Mouse (Mus musculus) cerebellum, postnatal 25 days (tissue): ENCODE results near the gene Gins1.
"Not testable (repeated sequence)": the region's sequence is repeated elsewhere in the genome, so short reads cannot be mapped to it uniquely, and the experiment has no call there.

Experiments used
- DNase-seq, 2 experiments: peaks; one replicate each; pipeline ENCODE4 v3.0.0; 2021; ENCODE audit warnings: mixed read lengths in 2 of 2

Gins1 gene

GRCm38 (mm10) chr2:150904936-150905450 is at the start of gene Gins1:
Gene Gins1 (plus strand): TSS chr2:150905400.
- no peak for DNase-seq

- no peak for DNase-seq
These were observed 46.3 kb upstream of the Gins1 start for GRCm38 (mm10) chr2:150858724-150859487.

- no peak for DNase-seq
These were observed 45.3 kb upstream of the Gins1 start for GRCm38 (mm10) chr2:150859709-150860470.

- DNase-seq: no peak
These were observed 44.1 kb upstream of the Gins1 start for GRCm38 (mm10) chr2:150861128-150861527.

GRCm38 (mm10) chr2:150867021-150867420 is 38.2 kb upstream of the Gins1 start:
- no peak for DNase-seq

GRCm38 (mm10) chr2:150869446-150869845 is 35.8 kb upstream of the Gins1 start:
- DNase-seq: no peak

GRCm38 (mm10) chr2:150874508-150874907 is 30.7 kb upstream of the Gins1 start:
- peak in 1 of 2 experiments; percentile 43 for DNase-seq

GRCm38 (mm10) chr2:150875226-150875625 is 30.0 kb upstream of the Gins1 start:
- no peak for DNase-seq

GRCm38 (mm10) chr2:150877561-150877960 is 27.6 kb upstream of the Gins1 start:
- no peak for DNase-seq

GRCm38 (mm10) chr2:150884075-150884778 is 21.0 kb upstream of the Gins1 start:
- no peak for DNase-seq

- no peak for DNase-seq
These were observed 20.5 kb upstream of the Gins1 start for GRCm38 (mm10) chr2:150884779-150885110.

- no peak for DNase-seq
These were observed 19.4 kb upstream of the Gins1 start for GRCm38 (mm10) chr2:150885814-150886213.

GRCm38 (mm10) chr2:150886315-150886714 is 18.9 kb upstream of the Gins1 start:
- DNase-seq: no peak

- no peak for DNase-seq
These were observed 17.8 kb upstream of the Gins1 start for GRCm38 (mm10) chr2:150887370-150887769.

GRCm38 (mm10) chr2:150894617-150895267 is 10.5 kb upstream of the Gins1 start:
- no peak for DNase-seq

- DNase-seq: no peak
These were observed 9.4 kb upstream of the Gins1 start for GRCm38 (mm10) chr2:150895691-150896252.

GRCm38 (mm10) chr2:150900341-150900740 is 4.9 kb upstream of the Gins1 start:
- DNase-seq: no peak

- DNase-seq: no peak
These were observed 2.9 kb upstream of the Gins1 start for GRCm38 (mm10) chr2:150902347-150902746.

GRCm38 (mm10) chr2:150904272-150904935 is 796 bp upstream of the Gins1 start, which contains the start of gene Abhd12:
Gene Abhd12 (minus strand): TSS chr2:150904741.
- peak; percentile 99 for DNase-seq

- not testable (repeated sequence) for DNase-seq
These were observed 3.7 kb downstream of the Gins1 start for GRCm38 (mm10) chr2:150908881-150909280.

GRCm38 (mm10) chr2:150909429-150910039 is 4.3 kb downstream of the Gins1 start:
- peak; percentile 86 to 89 for DNase-seq
